Mouse (Mus musculus) liver, embryonic 14.5 days (tissue): ENCODE measurements around the gene Smarcad1. TPM values are rescaled to one million over a fixed set of nuclear protein-coding genes. Genes with fewer than 3 reads are reported as not detected.
A peak's percentile ranks its signal among the peaks of the same experiment; 100 is the strongest.
"Not testable (repeated sequence)": the region's sequence is repeated elsewhere in the genome, so short reads cannot be mapped to it uniquely, and the experiment has no call there.

Experiments
- ATAC-seq: fragments of 200-750 bp; cut with Nextera tagmentation; 2 replicates; pipeline ENCODE4 v1.8.0; 2017; ENCODE audit warnings: moderate number of reproducible peaks, mild to moderate bottlenecking, moderate library complexity; ENCODE audit not compliant: insufficient read depth
- DNase-seq, 3 experiments: peaks; one replicate each; pipeline ENCODE4 v3.0.0-alpha.2; 2012 to 2013; ENCODE audit warnings: low read depth in 3 of 3, low spot score in 3 of 3
- H3K27ac ChIP-seq: fragments of 300-500 bp; sonication (generic); 2 replicates; pipeline ENCODE4 v1.5.1; 2014; ENCODE audit warnings: moderate library complexity, mild to moderate bottlenecking, control low read depth, inconsistent platforms
- H3K27me3 ChIP-seq: fragments of 300-500 bp; sonication (generic); 2 replicates; pipeline ENCODE4 v1.6.1; 2014; ENCODE audit warnings: mild to moderate bottlenecking, low read length, moderate library complexity; ENCODE audit not compliant: control insufficient read depth, insufficient read depth
- H3K36me3 ChIP-seq: fragments of 300-500 bp; sonication (generic); replicated peaks from 2 replicates; pipeline ENCODE4 v1.6.1; 2014; ENCODE audit warnings: low read depth; ENCODE audit not compliant: control insufficient read depth, insufficient read depth
- H3K4me1 ChIP-seq, 2 experiments: fragments of 200-500 bp in 1 of 2; fragments of 300-500 bp in 1 of 2; sonication (generic) in 1 of 2; replicated peaks; 2 replicates each; pipeline ENCODE4 v1.6.1; 2012 to 2014; ENCODE audit warnings: antibody characterized with exemption in 1 of 2, inconsistent platforms in 1 of 2, low read length in 1 of 2; ENCODE audit not compliant: control insufficient read depth in 2 of 2, insufficient read depth in 2 of 2
- H3K4me2 ChIP-seq: fragments of 300-500 bp; sonication (generic); 2 replicates; pipeline ENCODE4 v1.6.1; 2014; ENCODE audit warnings: low read depth, mild to moderate bottlenecking, control low read depth, moderate library complexity
- H3K4me3 ChIP-seq, 2 experiments: fragments of 200-500 bp in 1 of 2; fragments of 300-500 bp in 1 of 2; sonication (generic) in 1 of 2; 2 replicates each; pipeline ENCODE4 v1.5.1; 2012 to 2014; ENCODE audit warnings: low read depth in 2 of 2, low read length in 2 of 2, mild to moderate bottlenecking in 2 of 2, control low read depth in 1 of 2, inconsistent platforms in 1 of 2, moderate library complexity in 1 of 2; ENCODE audit not compliant: insufficient read depth in 1 of 2
- H3K9ac ChIP-seq: fragments of 300-500 bp; sonication (generic); replicated peaks from 2 replicates; pipeline ENCODE4 v1.6.1; 2014; ENCODE audit warnings: mild to moderate bottlenecking, control low read depth, moderate library complexity
- H3K9me3 ChIP-seq: fragments of 300-500 bp; sonication (generic); 2 replicates; pipeline ENCODE4 v1.6.1; 2016; ENCODE audit warnings: low read length, mixed read lengths; ENCODE audit not compliant: control insufficient read depth
- CTCF ChIP-seq: IDR thresholded peaks from 2 replicates; pipeline ENCODE4 v1.5.1; 2016; ENCODE audit warnings: antibody characterized with exemption, low read depth, control low read depth
- EP300 ChIP-seq: IDR thresholded peaks from 2 replicates; pipeline ENCODE4 v1.6.1; 2016; ENCODE audit warnings: antibody characterized with exemption, low read depth
- WGBS: fragments of 180-500 bp; shearing (Covaris S2); extraction: QIAGEN DNeasy Blood & Tissue Kit; methylation state at CpG from one replicate; pipeline ENCODE4 v1.1.7; 2014; ENCODE audit not compliant: insufficient replicate concordance; 5-methylcytosine and 5-hydroxymethylcytosine counted together
- polyA plus RNA-seq, 2 experiments: library from polyadenylated mRNA; depleted of rRNA in 1 of 2; stranded (reverse) in 1 of 2; unstranded in 1 of 2; fragments of >200 nt; fragmentation: Nextera tagmentation in 1 of 2; extraction: Ambion mirVana in 1 of 2; gene quantifications; 2 replicates each; pipeline versions ENCODE4 v1.2.1 to v1.2.3; 2012 to 2014

Gene Smarcad1
- polyA plus RNA-seq (2012; rRNA removed) = 10.3 and 14.2 TPM in 2 replicates
- 17.6 and 18.7 TPM in 2 replicates for polyA plus RNA-seq (2014; fragmentation: Nextera tagmentation; extraction: Ambion mirVana)

DNA sequence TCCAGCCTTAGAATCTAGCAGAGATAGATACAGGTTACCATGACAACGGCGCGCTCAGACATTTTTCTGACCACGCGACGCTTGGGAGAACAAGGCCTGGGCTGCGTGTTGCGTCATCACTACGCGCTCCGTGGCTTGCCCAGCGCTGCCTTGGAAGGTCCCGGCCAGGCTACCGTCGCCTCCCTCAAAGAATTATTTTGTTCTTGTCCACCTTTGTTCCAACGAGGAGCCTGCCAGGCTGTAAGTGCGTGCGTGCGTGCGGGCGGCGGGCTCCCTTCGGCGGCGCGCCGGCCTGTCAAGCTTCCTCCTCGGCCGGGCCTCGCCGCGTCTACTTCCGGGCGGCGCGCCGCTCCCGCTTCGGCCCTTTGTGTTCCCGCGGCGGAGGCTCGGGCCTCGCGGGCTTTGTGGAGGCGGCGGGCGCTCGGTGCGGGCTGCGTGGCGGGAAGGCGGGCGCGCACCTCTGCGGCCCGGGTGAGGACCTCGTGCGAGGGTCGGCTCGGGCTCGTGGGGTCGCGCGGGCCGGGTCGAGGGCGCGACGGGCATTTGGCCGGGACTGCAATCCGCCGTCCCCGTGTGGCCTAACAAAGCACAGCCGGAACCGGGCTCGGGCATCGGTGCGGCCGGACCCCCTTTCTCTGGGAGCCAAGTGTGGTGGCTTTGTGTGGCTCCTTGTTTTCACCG is at the start of gene Smarcad1:
Smarcad1 (plus strand) TSS at position 93 of the 681 bp plus-strand sequence.
- peaks cover 7 to 8% of the 10 kb centered on the region in 2 experiments for H3K4me1 ChIP-seq
- H3K9me3 ChIP-seq = no peaks in the 10 kb centered on the region
- under 1% methylated on average over 81 of the region's 81 CpGs for WGBS
- H3K36me3 ChIP-seq = peaks cover 6% of the 10 kb centered on the region
- peak; percentile 85 to 90 (median 88) for DNase-seq
- H3K4me2 ChIP-seq = peak within 1 kb of the TSS; percentile 83
- H3K9ac ChIP-seq = peak within 1 kb of the TSS; percentile 89
- peak within 1 kb of the TSS; percentile 32 for H3K27ac ChIP-seq
- H3K27me3 ChIP-seq = no peaks in the 10 kb centered on the region
- ATAC-seq = peak; percentile 92
- peak within 1 kb of the TSS; percentile 69 to 98 for H3K4me3 ChIP-seq
- TF ChIP-seq CTCF = no peak
- no peak for TF ChIP-seq EP300

DNA sequence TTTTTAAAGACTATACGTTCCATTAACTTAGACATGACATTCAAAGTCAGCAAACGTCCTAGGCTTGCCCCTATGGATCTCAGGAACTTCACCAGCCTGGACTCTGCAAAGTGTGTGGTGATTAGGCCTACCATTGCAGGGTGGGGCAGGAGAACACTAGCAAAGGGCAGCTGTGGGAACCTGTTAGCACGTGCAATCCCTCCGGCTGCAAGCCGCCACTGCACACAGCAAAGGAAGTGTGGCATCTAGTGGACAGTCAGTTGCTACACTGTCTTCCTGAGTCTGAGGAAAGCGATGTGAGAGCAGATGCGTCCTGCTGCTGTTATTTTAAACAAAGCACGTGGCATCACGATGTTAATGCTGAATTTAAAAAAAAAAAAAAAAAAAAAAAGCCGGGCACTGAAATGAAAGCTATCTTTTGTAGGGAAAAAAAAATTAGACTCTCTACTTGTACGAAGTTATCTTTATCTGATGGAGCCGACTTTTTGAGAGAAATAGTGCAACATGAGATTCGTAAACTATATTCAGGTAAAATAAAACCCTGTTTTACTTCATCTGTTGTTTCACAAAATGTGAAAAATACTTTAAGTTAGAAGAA is 45.5 kb upstream of the Smarcad1 start:
- Histone ChIP-seq H3K9ac (no peak overlapping the region), H3K9me3 (no peaks in the 10 kb centered on the region), H3K27ac (no peak overlapping the region), H3K4me1 (no peaks in the 10 kb centered on the region), H3K4me2 (no peak overlapping the region), H3K36me3 (no peaks in the 10 kb centered on the region), H3K27me3 (no peaks in the 10 kb centered on the region), H3K4me3 (no peak overlapping the region)
- ATAC-seq (no peak), DNase-seq (no peak)
- TF ChIP-seq CTCF (peak; percentile 46), EP300 (no peak)
- WGBS = 28% methylated on average over 13 of the region's 13 CpGs

DNA sequence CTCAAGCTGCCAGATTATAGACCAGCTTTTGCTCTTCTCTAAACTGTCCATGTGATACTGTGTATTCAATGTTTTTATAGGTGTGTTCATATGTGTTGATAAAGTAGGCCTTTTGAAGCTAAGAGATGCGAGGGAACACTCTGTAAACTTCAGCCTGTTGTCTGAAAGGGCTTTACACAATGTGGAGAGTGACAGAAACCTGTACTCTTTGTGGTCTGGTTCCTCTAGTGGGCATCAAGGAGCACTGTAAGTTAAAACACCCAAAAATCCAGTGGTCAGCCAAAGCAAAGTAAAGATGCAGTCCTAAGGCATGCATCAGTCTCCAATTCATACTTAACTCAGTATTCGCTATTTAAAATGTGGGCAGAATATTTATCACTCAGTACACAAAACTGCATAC is 44.6 kb upstream of the Smarcad1 start:
- TF ChIP-seq EP300 (no peak), CTCF (no peak)
- no peaks in the 10 kb centered on the region for H3K27me3 ChIP-seq
- H3K36me3 ChIP-seq = no peaks in the 10 kb centered on the region
- H3K27ac ChIP-seq = no peak overlapping the region
- no peak overlapping the region for H3K4me3 ChIP-seq
- H3K9me3 ChIP-seq = no peaks in the 10 kb centered on the region
- ATAC-seq = no peak
- WGBS = 59% methylated on average over 2 of the region's 2 CpGs
- no peak for DNase-seq
- no peak overlapping the region for H3K9ac ChIP-seq
- H3K4me1 ChIP-seq = no peaks in the 10 kb centered on the region
- H3K4me2 ChIP-seq = no peak overlapping the region

- not testable (repeated sequence) for H3K4me1 ChIP-seq, H3K4me2 ChIP-seq, H3K27me3 ChIP-seq, H3K9ac ChIP-seq, H3K9me3 ChIP-seq, ATAC-seq, H3K4me3 ChIP-seq, H3K36me3 ChIP-seq, DNase-seq, H3K27ac ChIP-seq
- 47% methylated on average over 5 of the region's 5 CpGs for WGBS
These were observed 41.6 kb upstream of the Smarcad1 start for GRCm38 (mm10) chr6:65000757-65001156.

DNA sequence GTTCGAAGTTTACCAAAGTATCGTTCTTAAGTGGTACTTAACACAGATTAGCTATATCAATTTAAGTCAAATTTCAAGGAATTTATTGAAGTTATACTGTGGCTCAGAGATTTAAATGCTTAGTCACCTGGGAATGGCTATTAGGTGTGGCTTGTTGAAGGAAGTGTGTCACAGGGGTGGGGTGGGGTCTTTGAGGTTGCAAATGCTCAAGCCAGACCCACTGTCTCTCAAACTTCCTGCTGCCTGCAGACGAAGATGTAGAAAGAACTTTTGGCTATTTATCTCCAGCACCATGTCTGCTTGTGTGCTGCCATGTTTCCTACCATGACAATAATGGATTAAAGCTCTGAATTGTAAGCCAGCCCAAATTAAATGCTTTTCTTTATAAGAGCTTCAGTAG is 40.2 kb upstream of the Smarcad1 start:
- no peak for TF ChIP-seq EP300
- TF ChIP-seq CTCF = no peak
- no peak overlapping the region for H3K27ac ChIP-seq
- ATAC-seq = no peak
- H3K9ac ChIP-seq = no peak overlapping the region
- H3K36me3 ChIP-seq = no peaks in the 10 kb centered on the region
- no peaks in the 10 kb centered on the region for H3K4me1 ChIP-seq
- no peak for DNase-seq
- H3K4me3 ChIP-seq = no peak overlapping the region
- WGBS = 48% methylated on average over 3 of the region's 3 CpGs
- no peak overlapping the region for H3K4me2 ChIP-seq
- no peaks in the 10 kb centered on the region for H3K27me3 ChIP-seq
- no peaks in the 10 kb centered on the region for H3K9me3 ChIP-seq
